Mouse (Mus musculus) thymus, adult 2 months (tissue): ENCODE measurements around the gene Abhd8. TPM values are rescaled to one million over a fixed set of nuclear protein-coding genes. Genes with fewer than 3 reads are reported as not detected.

ENCODE experiments used
- DNase-seq: peaks from one replicate; pipeline ENCODE4 v3.0.0; 2021
- H3K27ac ChIP-seq: fragments of 200-500 bp; 2 replicates; pipeline ENCODE4 v1.5.1; 2012; ENCODE audit warnings: low read length, control low read depth; ENCODE audit not compliant: control insufficient read depth, insufficient read depth
- H3K27me3 ChIP-seq: fragments of 200-500 bp; 2 replicates; pipeline ENCODE4 v1.6.1; 2012; ENCODE audit warnings: mild to moderate bottlenecking, low read length, moderate library complexity, mixed read lengths; ENCODE audit not compliant: control insufficient read depth, insufficient read depth
- H3K36me3 ChIP-seq: fragments of 200-500 bp; 2 replicates; pipeline ENCODE4 v1.6.1; 2012; ENCODE audit warnings: mild to moderate bottlenecking, low read length, moderate library complexity; ENCODE audit not compliant: control insufficient read depth, insufficient read depth
- H3K4me1 ChIP-seq: fragments of 200-500 bp; replicated peaks from 2 replicates; pipeline ENCODE4 v1.6.1; 2012; ENCODE audit warnings: low read length; ENCODE audit not compliant: control insufficient read depth, insufficient read depth
- H3K4me3 ChIP-seq: fragments of 200-500 bp; 2 replicates; pipeline ENCODE4 v1.5.1; 2012; ENCODE audit warnings: mild to moderate bottlenecking, low read length, control low read depth, moderate library complexity; ENCODE audit not compliant: control insufficient read depth, insufficient read depth
- CTCF ChIP-seq: fragments of 200-500 bp; IDR thresholded peaks from 2 replicates; pipeline ENCODE4 v1.5.1; 2012; ENCODE audit warnings: mild to moderate bottlenecking, control low read depth, low read length, moderate library complexity, borderline replicate concordance; ENCODE audit not compliant: control insufficient read depth, poor library complexity, insufficient read depth; ENCODE audit errors: extremely low read depth
- POLR2A ChIP-seq: fragments of 200-500 bp; IDR thresholded peaks from 2 replicates; pipeline ENCODE4 v1.6.1; 2012; ENCODE audit warnings: mild to moderate bottlenecking, low read length, control low read depth, moderate library complexity; ENCODE audit not compliant: control insufficient read depth, poor library complexity, insufficient read depth; ENCODE audit errors: extremely low read depth
- WGBS: fragments of 180-500 bp; shearing (Covaris S2); methylation state at CpG from one replicate; pipeline ENCODE4 v1.1.7; 2018; 5-methylcytosine and 5-hydroxymethylcytosine counted together
- polyA plus RNA-seq: library from polyadenylated mRNA; depleted of rRNA; stranded (reverse); fragments of >200 nt; gene quantifications from 2 replicates; pipeline ENCODE4 v1.2.3, GENCODE M21; 2012

Gene Abhd8
- polyA plus RNA-seq, 1 experiment = 282 TPM

GRCm38 (mm10) chr8:71462191-71462590, 1.3 kb downstream of the Abhd8 start:
- Histone ChIP-seq H3K36me3 (peaks cover 37% of the 10 kb centered on the region), H3K4me1 (peaks cover 30% of the 10 kb centered on the region), H3K27ac (peak overlapping the region; percentile 90), H3K4me3 (peak overlapping the region; percentile 89), H3K27me3 (no peaks in the 10 kb centered on the region)
- no peak for TF ChIP-seq POLR2A
- no peak for TF ChIP-seq CTCF
- WGBS = 56% methylated on average over 4 of the region's 4 CpGs
- no peak for DNase-seq

GRCm38 (mm10) chr8:71461152-71461840, 2.2 kb downstream of the Abhd8 start:
- H3K36me3 ChIP-seq = peaks cover 43% of the 10 kb centered on the region

GRCm38 (mm10) chr8:71460716-71461115, 2.7 kb downstream of the Abhd8 start:
- no peaks in the 10 kb centered on the region for H3K27me3 ChIP-seq
- peaks cover 43% of the 10 kb centered on the region for H3K36me3 ChIP-seq
- TF ChIP-seq POLR2A (no peak), CTCF (no peak)
- H3K4me1 ChIP-seq = peaks cover 30% of the 10 kb centered on the region
- no peak overlapping the region for H3K4me3 ChIP-seq
- no peak overlapping the region for H3K27ac ChIP-seq
- no peak for DNase-seq
- WGBS = 97% methylated on average over 6 of the region's 6 CpGs

More at GRCm38 (mm10) chr8:71461152-71461840, 2.2 kb downstream of the Abhd8 start:
- WGBS = 96% methylated on average over 47 of the region's 47 CpGs
- DNase-seq = no peak
- TF ChIP-seq CTCF (no peak), POLR2A (no peak)
- H3K4me3 ChIP-seq = no peak overlapping the region
- no peak overlapping the region for H3K27ac ChIP-seq
- H3K4me1 ChIP-seq = peaks cover 30% of the 10 kb centered on the region
- no peaks in the 10 kb centered on the region for H3K27me3 ChIP-seq

GRCm38 (mm10) chr8:71457659-71458270, 5.7 kb downstream of the Abhd8 start:
- no peaks in the 10 kb centered on the region for H3K27me3 ChIP-seq
- TF ChIP-seq CTCF (no peak), POLR2A (no peak)
- peaks cover 43% of the 10 kb centered on the region for H3K36me3 ChIP-seq
- H3K4me1 ChIP-seq = peaks cover 18% of the 10 kb centered on the region
- no peak for DNase-seq
- 96% methylated on average over 20 of the region's 20 CpGs for WGBS
- no peak overlapping the region for H3K27ac ChIP-seq
- no peak overlapping the region for H3K4me3 ChIP-seq

- Histone ChIP-seq H3K36me3 (peaks cover 43% of the 10 kb centered on the region), H3K27me3 (no peaks in the 10 kb centered on the region), H3K27ac (no peak overlapping the region), H3K4me3 (no peak overlapping the region), H3K4me1 (peaks cover 15% of the 10 kb centered on the region)
- DNase-seq = no peak
- 87% methylated on average over 22 of the region's 22 CpGs for WGBS
- no peak for TF ChIP-seq CTCF
- no peak for TF ChIP-seq POLR2A
Measured at GRCm38 (mm10) chr8:71456906-71457305, 6.5 kb downstream of the Abhd8 start.

GRCm38 (mm10) chr8:71454668-71455067, 8.8 kb downstream of the Abhd8 start:
- TF ChIP-seq POLR2A = no peak
- no peak for TF ChIP-seq CTCF
- peaks cover 30% of the 10 kb centered on the region for H3K36me3 ChIP-seq
- no peak overlapping the region for H3K27ac ChIP-seq
- no peak overlapping the region for H3K4me3 ChIP-seq
- 0 out of 2 replicates have a peak, but pooled peaks cover 3% of the 10 kb centered on the region for H3K4me1 ChIP-seq
- no peak for DNase-seq
- no peaks in the 10 kb centered on the region for H3K27me3 ChIP-seq
- 92% methylated on average over 8 of the region's 8 CpGs for WGBS

- WGBS = 85% methylated on average over 2 of the region's 2 CpGs
- no peaks in the 10 kb centered on the region for H3K27me3 ChIP-seq
- no peak overlapping the region for H3K27ac ChIP-seq
- H3K4me1 ChIP-seq = 0 out of 2 replicates have a peak, but pooled peaks cover 3% of the 10 kb centered on the region
- peaks cover 11% of the 10 kb centered on the region for H3K36me3 ChIP-seq
- TF ChIP-seq CTCF (no peak), POLR2A (no peak)
- no peak for DNase-seq
- H3K4me3 ChIP-seq = no peak overlapping the region
Measured at GRCm38 (mm10) chr8:71452669-71453068, 10.8 kb downstream of the Abhd8 start.
